Comparison of ENCODE assay signal across 10 mouse cellular contexts in genomic region chr4:99969328-99969727, GRCm38 (mm10). TPM values are rescaled to one million over a fixed set of nuclear protein-coding genes. Genes with fewer than 3 reads are reported as not detected.
DNase-seq lines count a peak whose midpoint lies in the region; ATAC-seq and TF ChIP-seq lines count a peak whose summit lies in the region.
"Had no signal": no experiment of that assay in that cellular context is flagged by ENCODE, and none has a peak within 500 bp of the region (broad histone marks: within the 10 kb centered on the region; RNA-seq: fewer than 3 reads in every experiment).

No protein-coding gene starts in this region.

- no peak overlapping the region for H3K9ac ChIP-seq in hindbrain, embryonic 14.5 days
- H3K9ac ChIP-seq: embryonic facial prominence, embryonic 13.5 days had no signal

- peak; percentile 40 for DNase-seq in hindbrain, embryonic 10.5 days (ENCODE audit: low spot score)
- no peak for DNase-seq in hindbrain, embryonic 14.5 days (ENCODE audit: low spot score)
- DNase-seq in embryo, embryonic 10.5 days (ENCODE audit: low spot score), result peak; percentile 51
- DNase-seq in heart, postnatal 14 days, result peak; percentile 49 to 53
- peak; percentile 47 for DNase-seq in lung, postnatal 10 days
- no peak for DNase-seq in cerebellum, adult 2 months
- DNase-seq in yolk sac, embryonic 10.5 days (ENCODE audit: low spot score), result no peak
- DNase-seq in cerebellum, postnatal 25 days, result no peak

- intact Hi-C loops in heart, postnatal 14 days (cut with DNase I), result no loop called here

- no peaks in the 10 kb centered on the region for H3K27me3 ChIP-seq in hindbrain, embryonic 10.5 days (ENCODE audit: insufficient read depth, poor library complexity, severe bottlenecking)
- H3K27me3 ChIP-seq in hindbrain, embryonic 14.5 days (ENCODE audit: control insufficient read depth, insufficient read depth, low read length), result no peaks in the 10 kb centered on the region
- H3K27me3 ChIP-seq in cerebellum, adult 2 months (ENCODE audit: control insufficient read depth, insufficient read depth, low read length), result no peaks in the 10 kb centered on the region
- H3K27me3 ChIP-seq: embryonic facial prominence, embryonic 13.5 days had no signal

- TF ChIP-seq CTCF in cerebellum, adult 2 months (IDR thresholded peaks at IDR 0.05; ENCODE audit: borderline replicate concordance, insufficient read depth, low read depth, low read length), result no peak

- H3K4me1 ChIP-seq in hindbrain, embryonic 10.5 days (replicated peaks), result peaks cover 25% of the 10 kb centered on the region
- no peaks in the 10 kb centered on the region for H3K4me1 ChIP-seq in hindbrain, embryonic 14.5 days (replicated peaks; ENCODE audit: control insufficient read depth, insufficient read depth, low read length)
- peaks cover 4% of the 10 kb centered on the region for H3K4me1 ChIP-seq in cerebellum, adult 2 months (ENCODE audit: control insufficient read depth, insufficient read depth, low read length)

- H3K4me3 ChIP-seq in hindbrain, embryonic 10.5 days, result no peak overlapping the region
- no peak overlapping the region for H3K4me3 ChIP-seq in hindbrain, embryonic 14.5 days (replicated peaks; ENCODE audit: low read length)
- no peak overlapping the region for H3K4me3 ChIP-seq in cerebellum, adult 2 months (replicated peaks; ENCODE audit: insufficient read depth, low read depth, low read length)
- H3K4me3 ChIP-seq: embryonic facial prominence, embryonic 13.5 days; midbrain, embryonic 10.5 days had no signal

- H3K36me3 ChIP-seq in hindbrain, embryonic 10.5 days, result peaks cover under 1% of the 10 kb centered on the region; the same call in 1 of the 2 replicates
- peaks cover 32% of the 10 kb centered on the region for H3K36me3 ChIP-seq in hindbrain, embryonic 14.5 days (replicated peaks; ENCODE audit: control insufficient read depth, insufficient read depth)

- H3K27ac ChIP-seq in hindbrain, embryonic 10.5 days, result peak overlapping the region; percentile 73
- H3K27ac ChIP-seq in hindbrain, embryonic 14.5 days, result no peak overlapping the region
- no peak overlapping the region; the same call in 1 of the 2 replicates for H3K27ac ChIP-seq in cerebellum, adult 2 months (ENCODE audit: insufficient read depth, low read length)
- H3K27ac ChIP-seq: embryonic facial prominence, embryonic 13.5 days; midbrain, embryonic 10.5 days had no signal

- no peak overlapping the region for H3K4me2 ChIP-seq in hindbrain, embryonic 14.5 days (replicated peaks)
- H3K4me2 ChIP-seq: embryonic facial prominence, embryonic 13.5 days had no signal

- WGBS in hindbrain, embryonic 10.5 days, result 25% methylated on average over 5 of the region's 5 CpGs
- WGBS in hindbrain, embryonic 14.5 days, result 32% methylated on average over 5 of the region's 5 CpGs
- WGBS in cerebellum, adult 2 months, result 32% methylated on average over 5 of the region's 5 CpGs

- H3K9me3 ChIP-seq in hindbrain, embryonic 10.5 days, result no peaks in the 10 kb centered on the region
- no peaks in the 10 kb centered on the region for H3K9me3 ChIP-seq in hindbrain, embryonic 14.5 days (ENCODE audit: control insufficient read depth, low read length)
- H3K9me3 ChIP-seq: embryonic facial prominence, embryonic 13.5 days; midbrain, embryonic 10.5 days had no signal

- no peak for ATAC-seq in hindbrain, embryonic 14.5 days (ENCODE audit: low FRiP score)

- TF ChIP-seq POLR2A in cerebellum, adult 2 months (IDR thresholded peaks at IDR 0.05; ENCODE audit: borderline replicate concordance, insufficient read depth, low read length), result no peak

RNA-seq across cellular contexts. Expression of gene Itgb3bp, which starts 39.7 kb away (rescaled TPM):
- polyA plus RNA-seq in hindbrain, embryonic 10.5 days (2016; fragmentation: Nextera tagmentation; extraction: Ambion mirVana), result 51.8 and 56.2 TPM in 2 replicates
- polyA plus RNA-seq in hindbrain, embryonic 14.5 days (2014; fragmentation: Nextera tagmentation; extraction: Ambion mirVana), result 12.4 and 15.1 TPM in 2 replicates
- total RNA-seq in heart, postnatal 14 days (2021), result 1 to 10 TPM; 4.5 to 6.4 TPM
- 3.6 and 4.1 TPM in 2 replicates for polyA plus RNA-seq in cerebellum, adult 2 months (2012; rRNA removed)

RNA-seq across cellular contexts. Expression of gene Pgm1, which starts 40.1 kb away (rescaled TPM):
- polyA plus RNA-seq in hindbrain, embryonic 10.5 days (2016; fragmentation: Nextera tagmentation; extraction: Ambion mirVana), result 61.3 and 71.8 TPM in 2 replicates
- polyA plus RNA-seq in hindbrain, embryonic 14.5 days (2014; fragmentation: Nextera tagmentation; extraction: Ambion mirVana), result 82.7 and 99.8 TPM in 2 replicates
- 100 to 1,000 TPM; 226 to 234 TPM for total RNA-seq in heart, postnatal 14 days (2021)
- polyA plus RNA-seq in cerebellum, adult 2 months (2012; rRNA removed), result 104 and 107 TPM in 2 replicates

Comparison
In these comparisons a context has a peak if more than half of its experiments do, and no peak if none do; other contexts are left out.
1. DNase-seq: peak in hindbrain, embryonic 10.5 days (single experiment), embryo, embryonic 10.5 days (single experiment), heart, postnatal 14 days (2 of 2) and lung, postnatal 10 days (single experiment); none in hindbrain, embryonic 14.5 days (single experiment), cerebellum, adult 2 months (0 of 2), yolk sac, embryonic 10.5 days (single experiment) and cerebellum, postnatal 25 days (0 of 2).